Mouse (Mus musculus): ENCODE data around the gene Olfr354. TPM values are rescaled to one million over a fixed set of nuclear protein-coding genes. Genes with fewer than 3 reads are reported as not detected.

Gene Olfr354
- total RNA-seq (2012; rRNA removed): not detected in 2 replicates

GRCm38 (mm10) chr2:36905380-36905779, at the start of gene Olfr354:
Gene Olfr354, plus strand, starts transcription at chr2:36905680.
- TF ChIP-seq MAFK (IDR thresholded peaks at IDR 0.05; ENCODE audit: insufficient read depth, low read depth, low read length) (no peak), HCFC1 (IDR thresholded peaks at IDR 0.05; ENCODE audit: borderline replicate concordance, insufficient read depth, low read length) (no peak), CHD2 (IDR thresholded peaks at IDR 0.05; ENCODE audit: low read depth, low read length) (no peak), ZNF384 (IDR thresholded peaks at IDR 0.05; ENCODE audit: low read depth, low read length) (no peak)
- no peak within 1 kb of the TSS for H3K4me3 ChIP-seq (ENCODE audit: insufficient read depth in 1 of 2, low read depth in 1 of 2, low read length in 2 of 2, poor library complexity in 1 of 2, severe bottlenecking in 1 of 2)
- in situ Hi-C loops (cut with MboI; ENCODE audit: low sequenced_read_pairs in 2 of 2, unreplicated experiment in 2 of 2): no loop called here

GRCm38 (mm10) chr2:36862560-36862959, 42.9 kb upstream of the Olfr354 start, which contains the start of gene Olfr351:
Gene Olfr351, minus strand, starts transcription at chr2:36862660.
- TF ChIP-seq ZC3H11A (IDR thresholded peaks at IDR 0.05; ENCODE audit: borderline replicate concordance, low read depth, low read length): no peak
- TF ChIP-seq MAFK (IDR thresholded peaks at IDR 0.05; ENCODE audit: insufficient read depth, low read depth, low read length): no peak
- no peak for TF ChIP-seq ZNF384 (IDR thresholded peaks at IDR 0.05; ENCODE audit: low read depth, low read length)
- no peak for TF ChIP-seq CHD2 (IDR thresholded peaks at IDR 0.05; ENCODE audit: low read depth, low read length)
- no peak for TF ChIP-seq HCFC1 (IDR thresholded peaks at IDR 0.05; ENCODE audit: borderline replicate concordance, insufficient read depth, low read length)
- H3K9ac ChIP-seq (ENCODE audit: insufficient read depth, low read depth, low read length, poor library complexity, severe bottlenecking): no peak within 1 kb of the TSS
- H3K36me3 ChIP-seq (ENCODE audit: control insufficient read depth, insufficient read depth, low read length, poor library complexity, severe bottlenecking): no peaks in the 10 kb centered on the region
- H3K4me1 ChIP-seq (ENCODE audit: control insufficient read depth in 2 of 2, insufficient read depth in 2 of 2, low read length in 2 of 2, poor library complexity in 1 of 2): no peaks in the 10 kb centered on the region
- H3K9me3 ChIP-seq (ENCODE audit: control insufficient read depth, insufficient read depth, low read depth, low read length): no peaks in the 10 kb centered on the region
- DNase-seq (ENCODE audit: low read depth, low spot score): no peak
- H3K27ac ChIP-seq (ENCODE audit: insufficient read depth, low read depth, low read length, poor library complexity, severe bottlenecking): no peak within 1 kb of the TSS
- in situ Hi-C loops (cut with MboI; ENCODE audit: low sequenced_read_pairs in 2 of 2, unreplicated experiment in 2 of 2): no loop called here
- H3K4me3 ChIP-seq (ENCODE audit: insufficient read depth in 1 of 2, low read depth in 1 of 2, low read length in 2 of 2, poor library complexity in 1 of 2, severe bottlenecking in 1 of 2): no peak within 1 kb of the TSS

More at GRCm38 (mm10) chr2:36905380-36905779, at the start of gene Olfr354:
- no peaks in the 10 kb centered on the region for H3K4me1 ChIP-seq (ENCODE audit: control insufficient read depth in 2 of 2, insufficient read depth in 2 of 2, low read length in 2 of 2, poor library complexity in 1 of 2)
- H3K27ac ChIP-seq (ENCODE audit: insufficient read depth, low read depth, low read length, poor library complexity, severe bottlenecking): no peak within 1 kb of the TSS
- no peaks in the 10 kb centered on the region for H3K36me3 ChIP-seq (ENCODE audit: control insufficient read depth, insufficient read depth, low read length, poor library complexity, severe bottlenecking)
- DNase-seq (ENCODE audit: low read depth, low spot score): no peak
- no peaks in the 10 kb centered on the region for H3K9me3 ChIP-seq (ENCODE audit: control insufficient read depth, insufficient read depth, low read depth, low read length)
- no peak within 1 kb of the TSS for H3K9ac ChIP-seq (ENCODE audit: insufficient read depth, low read depth, low read length, poor library complexity, severe bottlenecking)

GRCm38 (mm10) chr2:36868160-36868559, 37.3 kb upstream of the Olfr354 start, which contains the start of gene Olfr352:
Gene Olfr352, plus strand, starts transcription at chr2:36868460.
- in situ Hi-C loops (cut with MboI; ENCODE audit: low sequenced_read_pairs in 2 of 2, unreplicated experiment in 2 of 2): no loop called here
- Histone ChIP-seq H3K27ac (ENCODE audit: insufficient read depth, low read depth, low read length, poor library complexity, severe bottlenecking) (no peak within 1 kb of the TSS), H3K9ac (ENCODE audit: insufficient read depth, low read depth, low read length, poor library complexity, severe bottlenecking) (no peak within 1 kb of the TSS), H3K4me3 (ENCODE audit: insufficient read depth in 1 of 2, low read depth in 1 of 2, low read length in 2 of 2, poor library complexity in 1 of 2, severe bottlenecking in 1 of 2) (no peak within 1 kb of the TSS), H3K36me3 (ENCODE audit: control insufficient read depth, insufficient read depth, low read length, poor library complexity, severe bottlenecking) (no peaks in the 10 kb centered on the region), H3K4me1 (ENCODE audit: control insufficient read depth in 2 of 2, insufficient read depth in 2 of 2, low read length in 2 of 2, poor library complexity in 1 of 2) (no peaks in the 10 kb centered on the region), H3K9me3 (ENCODE audit: control insufficient read depth, insufficient read depth, low read depth, low read length) (no peaks in the 10 kb centered on the region)
- TF ChIP-seq MAFK (IDR thresholded peaks at IDR 0.05; ENCODE audit: insufficient read depth, low read depth, low read length) (no peak), ZC3H11A (IDR thresholded peaks at IDR 0.05; ENCODE audit: borderline replicate concordance, low read depth, low read length) (no peak), HCFC1 (IDR thresholded peaks at IDR 0.05; ENCODE audit: borderline replicate concordance, insufficient read depth, low read length) (no peak), CHD2 (IDR thresholded peaks at IDR 0.05; ENCODE audit: low read depth, low read length) (no peak), ZNF384 (IDR thresholded peaks at IDR 0.05; ENCODE audit: low read depth, low read length) (no peak)
- DNase-seq (ENCODE audit: low read depth, low spot score): no peak

- Histone ChIP-seq H3K9ac (ENCODE audit: insufficient read depth, low read depth, low read length, poor library complexity, severe bottlenecking) (no peak within 1 kb of the TSS), H3K36me3 (ENCODE audit: control insufficient read depth, insufficient read depth, low read length, poor library complexity, severe bottlenecking) (no peaks in the 10 kb centered on the region), H3K4me1 (ENCODE audit: control insufficient read depth in 2 of 2, insufficient read depth in 2 of 2, low read length in 2 of 2, poor library complexity in 1 of 2) (no peaks in the 10 kb centered on the region), H3K27ac (ENCODE audit: insufficient read depth, low read depth, low read length, poor library complexity, severe bottlenecking) (no peak within 1 kb of the TSS), H3K9me3 (ENCODE audit: control insufficient read depth, insufficient read depth, low read depth, low read length) (no peaks in the 10 kb centered on the region), H3K4me3 (ENCODE audit: insufficient read depth in 1 of 2, low read depth in 1 of 2, low read length in 2 of 2, poor library complexity in 1 of 2, severe bottlenecking in 1 of 2) (no peak within 1 kb of the TSS)
- in situ Hi-C loops (cut with MboI; ENCODE audit: low sequenced_read_pairs in 2 of 2, unreplicated experiment in 2 of 2): no loop called here
- DNase-seq (ENCODE audit: low read depth, low spot score): no peak
- TF ChIP-seq CHD2 (IDR thresholded peaks at IDR 0.05; ENCODE audit: low read depth, low read length): no peak
- TF ChIP-seq ZC3H11A (IDR thresholded peaks at IDR 0.05; ENCODE audit: borderline replicate concordance, low read depth, low read length): no peak
- TF ChIP-seq MAFK (IDR thresholded peaks at IDR 0.05; ENCODE audit: insufficient read depth, low read depth, low read length): no peak
- TF ChIP-seq HCFC1 (IDR thresholded peaks at IDR 0.05; ENCODE audit: borderline replicate concordance, insufficient read depth, low read length): no peak
- TF ChIP-seq ZNF384 (IDR thresholded peaks at IDR 0.05; ENCODE audit: low read depth, low read length): no peak
Observed at GRCm38 (mm10) chr2:36892836-36893235, 12.6 kb upstream of the Olfr354 start, which contains the start of gene Olfr353. Gene Olfr353, minus strand, starts transcription at chr2:36892936.

- TF ChIP-seq CHD2 (IDR thresholded peaks at IDR 0.05; ENCODE audit: low read depth, low read length) (no peak), MAFK (IDR thresholded peaks at IDR 0.05; ENCODE audit: insufficient read depth, low read depth, low read length) (no peak), ZNF384 (IDR thresholded peaks at IDR 0.05; ENCODE audit: low read depth, low read length) (no peak), ZC3H11A (IDR thresholded peaks at IDR 0.05; ENCODE audit: borderline replicate concordance, low read depth, low read length) (no peak), HCFC1 (IDR thresholded peaks at IDR 0.05; ENCODE audit: borderline replicate concordance, insufficient read depth, low read length) (no peak)
- Histone ChIP-seq H3K9ac (ENCODE audit: insufficient read depth, low read depth, low read length, poor library complexity, severe bottlenecking) (no peak overlapping the region), H3K9me3 (ENCODE audit: control insufficient read depth, insufficient read depth, low read depth, low read length) (no peaks in the 10 kb centered on the region), H3K36me3 (ENCODE audit: control insufficient read depth, insufficient read depth, low read length, poor library complexity, severe bottlenecking) (no peaks in the 10 kb centered on the region), H3K4me1 (ENCODE audit: control insufficient read depth in 2 of 2, insufficient read depth in 2 of 2, low read length in 2 of 2, poor library complexity in 1 of 2) (no peaks in the 10 kb centered on the region), H3K27ac (ENCODE audit: insufficient read depth, low read depth, low read length, poor library complexity, severe bottlenecking) (no peak overlapping the region), H3K4me3 (ENCODE audit: insufficient read depth in 1 of 2, low read depth in 1 of 2, low read length in 2 of 2, poor library complexity in 1 of 2, severe bottlenecking in 1 of 2) (no peak overlapping the region)
- in situ Hi-C loops (cut with MboI; ENCODE audit: low sequenced_read_pairs in 2 of 2, unreplicated experiment in 2 of 2): no loop called here
- DNase-seq (ENCODE audit: low read depth, low spot score): no peak
Observed at GRCm38 (mm10) chr2:36897114-36897513, 8.4 kb upstream of the Olfr354 start.

Data from ES-E14 (cell line).